Mouse (Mus musculus): Measurements from ENCODE around the gene Frmd6. TPM values are rescaled to one million over a fixed set of nuclear protein-coding genes. Genes with fewer than 3 reads are reported as not detected.

Gene Frmd6
- polyA plus RNA-seq, 1 experiment from 2014 or later: 15.9 TPM

GRCm38 (mm10) chr12:70800086-70800485, 25.2 kb upstream of the Frmd6 start:
- 93% methylated on average over 8 of the region's 8 CpGs for WGBS
- no peak for ATAC-seq (ENCODE audit: low FRiP score)
- H3K4me1 ChIP-seq (ENCODE audit: control insufficient read depth, insufficient read depth, low read length): peaks cover 2% of the 10 kb centered on the region

GRCm38 (mm10) chr12:70801361-70801760, 24.0 kb upstream of the Frmd6 start:
- H3K9me3 ChIP-seq (ENCODE audit: control insufficient read depth, low read length): no peaks in the 10 kb centered on the region
- H3K4me2 ChIP-seq: no peak overlapping the region
- no peaks in the 10 kb centered on the region for H3K4me1 ChIP-seq (ENCODE audit: control insufficient read depth, insufficient read depth, low read length)
- no peaks in the 10 kb centered on the region for H3K27me3 ChIP-seq (ENCODE audit: control insufficient read depth, insufficient read depth, low read length)
- 84% methylated on average over 8 of the region's 8 CpGs for WGBS
- DNase-seq (ENCODE audit: low spot score, missing footprints) (no peak), ATAC-seq (ENCODE audit: low FRiP score) (no peak)
- H3K4me3 ChIP-seq (ENCODE audit: low read depth, low read length): no peak overlapping the region
- no peak overlapping the region for H3K27ac ChIP-seq (ENCODE audit: low read depth, low read length)
- no peak overlapping the region for H3K9ac ChIP-seq (ENCODE audit: low read length)
- no peaks in the 10 kb centered on the region for H3K36me3 ChIP-seq (ENCODE audit: control insufficient read depth, insufficient read depth, low read length)

More at GRCm38 (mm10) chr12:70800086-70800485, 25.2 kb upstream of the Frmd6 start:
- H3K9me3 ChIP-seq (ENCODE audit: control insufficient read depth, low read length): no peaks in the 10 kb centered on the region
- no peaks in the 10 kb centered on the region for H3K36me3 ChIP-seq (ENCODE audit: control insufficient read depth, insufficient read depth, low read length)
- H3K27ac ChIP-seq (ENCODE audit: low read depth, low read length): no peak overlapping the region
- DNase-seq (ENCODE audit: low spot score, missing footprints): no peak
- H3K9ac ChIP-seq (ENCODE audit: low read length): no peak overlapping the region
- H3K4me2 ChIP-seq: no peak overlapping the region
- no peak overlapping the region for H3K4me3 ChIP-seq (ENCODE audit: low read depth, low read length)
- H3K27me3 ChIP-seq (ENCODE audit: control insufficient read depth, insufficient read depth, low read length): no peaks in the 10 kb centered on the region

GRCm38 (mm10) chr12:70803494-70803893, 21.8 kb upstream of the Frmd6 start:
- Histone ChIP-seq H3K27ac (ENCODE audit: low read depth, low read length) (no peak overlapping the region), H3K9ac (ENCODE audit: low read length) (no peak overlapping the region), H3K4me3 (ENCODE audit: low read depth, low read length) (no peak overlapping the region), H3K4me1 (ENCODE audit: control insufficient read depth, insufficient read depth, low read length) (no peaks in the 10 kb centered on the region), H3K27me3 (ENCODE audit: control insufficient read depth, insufficient read depth, low read length) (no peaks in the 10 kb centered on the region), H3K4me2 (no peak overlapping the region), H3K9me3 (ENCODE audit: control insufficient read depth, low read length) (no peaks in the 10 kb centered on the region), H3K36me3 (ENCODE audit: control insufficient read depth, insufficient read depth, low read length) (no peaks in the 10 kb centered on the region)
- WGBS: 77% methylated on average over 4 of the region's 4 CpGs
- no peak for DNase-seq (ENCODE audit: low spot score, missing footprints)
- ATAC-seq (ENCODE audit: low FRiP score): no peak

- Histone ChIP-seq H3K9me3 (ENCODE audit: control insufficient read depth, low read length) (no peaks in the 10 kb centered on the region), H3K9ac (ENCODE audit: low read length) (no peak overlapping the region)
Observed at GRCm38 (mm10) chr12:70804989-70805388, 20.3 kb upstream of the Frmd6 start.

GRCm38 (mm10) chr12:70807543-70807942, 17.8 kb upstream of the Frmd6 start:
- ATAC-seq (ENCODE audit: low FRiP score) (no peak), DNase-seq (ENCODE audit: low spot score, missing footprints) (no peak)
- no peak overlapping the region for H3K9ac ChIP-seq (ENCODE audit: low read length)
- no peaks in the 10 kb centered on the region for H3K36me3 ChIP-seq (ENCODE audit: control insufficient read depth, insufficient read depth, low read length)
- WGBS: 68% methylated on average over 5 of the region's 5 CpGs
- no peak overlapping the region for H3K4me2 ChIP-seq
- no peaks in the 10 kb centered on the region for H3K9me3 ChIP-seq (ENCODE audit: control insufficient read depth, low read length)
- no peak overlapping the region for H3K4me3 ChIP-seq (ENCODE audit: low read depth, low read length)
- no peaks in the 10 kb centered on the region for H3K4me1 ChIP-seq (ENCODE audit: control insufficient read depth, insufficient read depth, low read length)
- H3K27ac ChIP-seq (ENCODE audit: low read depth, low read length): no peak overlapping the region
- H3K27me3 ChIP-seq (ENCODE audit: control insufficient read depth, insufficient read depth, low read length): no peaks in the 10 kb centered on the region

More at GRCm38 (mm10) chr12:70804989-70805388, 20.3 kb upstream of the Frmd6 start:
- Histone ChIP-seq H3K27me3 (ENCODE audit: control insufficient read depth, insufficient read depth, low read length) (no peaks in the 10 kb centered on the region), H3K4me3 (ENCODE audit: low read depth, low read length) (no peak overlapping the region), H3K4me1 (ENCODE audit: control insufficient read depth, insufficient read depth, low read length) (no peaks in the 10 kb centered on the region), H3K4me2 (no peak overlapping the region), H3K36me3 (ENCODE audit: control insufficient read depth, insufficient read depth, low read length) (no peaks in the 10 kb centered on the region), H3K27ac (ENCODE audit: low read depth, low read length) (no peak overlapping the region)
- DNase-seq (ENCODE audit: low spot score, missing footprints) (no peak), ATAC-seq (ENCODE audit: low FRiP score) (no peak)
- WGBS: 67% methylated on average over 2 of the region's 2 CpGs

GRCm38 (mm10) chr12:70807975-70808374, 17.3 kb upstream of the Frmd6 start:
- Histone ChIP-seq H3K9me3 (ENCODE audit: control insufficient read depth, low read length) (no peaks in the 10 kb centered on the region), H3K4me1 (ENCODE audit: control insufficient read depth, insufficient read depth, low read length) (0 out of 2 replicates have a peak, but pooled peaks cover 2% of the 10 kb centered on the region), H3K27me3 (ENCODE audit: control insufficient read depth, insufficient read depth, low read length) (no peaks in the 10 kb centered on the region), H3K4me2 (no peak overlapping the region), H3K4me3 (ENCODE audit: low read depth, low read length) (no peak overlapping the region), H3K36me3 (ENCODE audit: control insufficient read depth, insufficient read depth, low read length) (no peaks in the 10 kb centered on the region), H3K27ac (ENCODE audit: low read depth, low read length) (no peak overlapping the region), H3K9ac (ENCODE audit: low read length) (no peak overlapping the region)
- ATAC-seq (ENCODE audit: low FRiP score) (no peak), DNase-seq (ENCODE audit: low spot score, missing footprints) (no peak)
- 74% methylated on average over 6 of the region's 6 CpGs for WGBS

- Histone ChIP-seq H3K36me3 (ENCODE audit: control insufficient read depth, insufficient read depth, low read length) (no peaks in the 10 kb centered on the region), H3K27me3 (ENCODE audit: control insufficient read depth, insufficient read depth, low read length) (no peaks in the 10 kb centered on the region), H3K4me2 (no peak overlapping the region), H3K4me3 (ENCODE audit: low read depth, low read length) (no peak overlapping the region), H3K27ac (ENCODE audit: low read depth, low read length) (no peak overlapping the region), H3K9ac (ENCODE audit: low read length) (no peak overlapping the region), H3K4me1 (ENCODE audit: control insufficient read depth, insufficient read depth, low read length) (0 out of 2 replicates have a peak, but pooled peaks cover 2% of the 10 kb centered on the region), H3K9me3 (ENCODE audit: control insufficient read depth, low read length) (no peaks in the 10 kb centered on the region)
- ATAC-seq (ENCODE audit: low FRiP score): no peak
- DNase-seq (ENCODE audit: low spot score, missing footprints): no peak
- WGBS: 82% methylated on average over 2 of the region's 2 CpGs
Observed at GRCm38 (mm10) chr12:70809957-70810356, 15.4 kb upstream of the Frmd6 start.

- WGBS: 79% methylated on average over 6 of the region's 6 CpGs
- no peaks in the 10 kb centered on the region for H3K36me3 ChIP-seq (ENCODE audit: control insufficient read depth, insufficient read depth, low read length)
- no peaks in the 10 kb centered on the region for H3K27me3 ChIP-seq (ENCODE audit: control insufficient read depth, insufficient read depth, low read length)
- no peak overlapping the region for H3K4me2 ChIP-seq
- no peak overlapping the region for H3K9ac ChIP-seq (ENCODE audit: low read length)
- H3K4me3 ChIP-seq (ENCODE audit: low read depth, low read length): no peak overlapping the region
- H3K4me1 ChIP-seq (ENCODE audit: control insufficient read depth, insufficient read depth, low read length): peaks cover 4% of the 10 kb centered on the region
- ATAC-seq (ENCODE audit: low FRiP score) (no peak), DNase-seq (ENCODE audit: low spot score, missing footprints) (no peak)
- no peak overlapping the region for H3K27ac ChIP-seq (ENCODE audit: low read depth, low read length)
- no peaks in the 10 kb centered on the region for H3K9me3 ChIP-seq (ENCODE audit: control insufficient read depth, low read length)
Observed at GRCm38 (mm10) chr12:70811772-70812171, 13.5 kb upstream of the Frmd6 start.

GRCm38 (mm10) chr12:70812176-70812575, 13.1 kb upstream of the Frmd6 start:
- 83% methylated on average over 6 of the region's 6 CpGs for WGBS
- peaks cover 5% of the 10 kb centered on the region for H3K4me1 ChIP-seq (ENCODE audit: control insufficient read depth, insufficient read depth, low read length)
- H3K27ac ChIP-seq (ENCODE audit: low read depth, low read length): no peak overlapping the region
- DNase-seq (ENCODE audit: low spot score, missing footprints): no peak
- H3K27me3 ChIP-seq (ENCODE audit: control insufficient read depth, insufficient read depth, low read length): no peaks in the 10 kb centered on the region
- H3K36me3 ChIP-seq (ENCODE audit: control insufficient read depth, insufficient read depth, low read length): no peaks in the 10 kb centered on the region
- H3K4me2 ChIP-seq: no peak overlapping the region
- H3K4me3 ChIP-seq (ENCODE audit: low read depth, low read length): no peak overlapping the region
- H3K9ac ChIP-seq (ENCODE audit: low read length): no peak overlapping the region
- no peaks in the 10 kb centered on the region for H3K9me3 ChIP-seq (ENCODE audit: control insufficient read depth, low read length)
- no peak for ATAC-seq (ENCODE audit: low FRiP score)

Data from midbrain, embryonic 11.5 days (tissue).